Mouse (Mus musculus): ENCODE results near the gene Olfm1.

GRCm38 (mm10) chr2:28169336-28169735, 23.5 kb upstream of the Olfm1 start:
- TF ChIP-seq CTCF (conservative IDR thresholded peaks at IDR 0.05; ENCODE audit: low read length), result no peak
- TF ChIP-seq POU5F1 (IDR thresholded peaks at IDR 0.05; ENCODE audit: borderline replicate concordance, low read length), result no peak
- TF ChIP-seq NANOG (IDR thresholded peaks at IDR 0.05; ENCODE audit: borderline replicate concordance, low read length), result no peak

All from E14TG2a.4 (cell line).